Mouse (Mus musculus): ENCODE results near the gene Fam71f2. TPM values are rescaled to one million over a fixed set of nuclear protein-coding genes. Genes with fewer than 3 reads are reported as not detected.

Fam71f2 gene
- total and polyA plus RNA-seq, 3 experiments: 0.84 TPM; not detected in 2

DNA sequence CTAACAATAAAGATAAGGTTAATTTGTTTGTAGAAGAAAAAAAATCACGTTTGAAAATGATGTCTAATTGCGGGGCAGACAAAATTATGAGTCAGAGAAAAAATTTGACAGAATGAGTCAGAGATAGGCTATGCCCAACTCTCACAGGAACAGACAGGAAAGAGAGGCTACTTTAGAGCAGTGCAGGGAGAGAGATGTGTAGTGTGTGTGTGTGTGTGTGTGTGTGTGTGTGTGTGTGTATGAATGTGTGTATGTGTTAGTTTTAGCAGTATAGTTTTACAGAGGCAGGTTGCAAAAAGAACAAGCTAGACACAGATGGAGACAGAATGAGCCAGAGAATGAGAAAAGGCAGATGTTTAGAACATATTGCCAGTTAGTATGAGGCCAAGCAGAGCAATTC lies 19.7 kb downstream of the Fam71f2 start:
- Histone ChIP-seq H3K27ac (ENCODE audit: control insufficient read depth, low read depth, low read length) (no peak overlapping the region), H3K4me3 (ENCODE audit: control insufficient read depth in 1 of 2, insufficient read depth in 1 of 2, low read depth in 2 of 2, low read length in 2 of 2) (no peak overlapping the region), H3K27me3 (ENCODE audit: control insufficient read depth in 1 of 2, insufficient read depth in 2 of 2, low read length in 2 of 2) (peaks cover 4 to 5% of the 10 kb centered on the region in 2 experiments; a peak in 3 of 4 replicates), H3K4me1 (ENCODE audit: control insufficient read depth in 1 of 2, insufficient read depth in 2 of 2, low read length in 2 of 2) (no peaks in the 10 kb centered on the region), H3K79me2 (ENCODE audit: control insufficient read depth, insufficient read depth, low read length, poor library complexity) (no peaks in the 10 kb centered on the region), H3K36me3 (ENCODE audit: control insufficient read depth in 1 of 2, insufficient read depth in 2 of 2, low read length in 2 of 2) (no peaks in the 10 kb centered on the region), H3K9ac (ENCODE audit: control insufficient read depth, low read depth, low read length, poor library complexity, severe bottlenecking) (no peak overlapping the region), H3K9me3 (replicated peaks; ENCODE audit: insufficient read depth, low read length) (no peaks in the 10 kb centered on the region)
- DNase-seq (ENCODE audit: low read depth, low spot score): no peak
- no peak for TF ChIP-seq USF2 (IDR thresholded peaks at IDR 0.05; ENCODE audit: borderline replicate concordance in 1 of 2, insufficient read depth in 1 of 2, low read depth in 1 of 2, low read length in 2 of 2)
- TF ChIP-seq TBP (IDR thresholded peaks at IDR 0.05; ENCODE audit: low read depth, low read length): no peak
- TF ChIP-seq NRF1 (IDR thresholded peaks at IDR 0.05; ENCODE audit: insufficient read depth, low read depth, low read length, poor library complexity, severe bottlenecking): no peak
- no peak for TF ChIP-seq CHD1 (IDR thresholded peaks at IDR 0.05; ENCODE audit: low read depth, low read length)
- no peak for TF ChIP-seq RCOR1 (IDR thresholded peaks at IDR 0.05; ENCODE audit: low read depth, low read length)
- no peak for TF ChIP-seq MAX (IDR thresholded peaks at IDR 0.05; ENCODE audit: low read length)
- TF ChIP-seq ELF1 (IDR thresholded peaks at IDR 0.05; ENCODE audit: low read depth, low read length): no peak
- no peak for TF ChIP-seq USF1 (IDR thresholded peaks at IDR 0.05; ENCODE audit: low read depth, low read length)
- no peak for TF ChIP-seq UBTF (IDR thresholded peaks at IDR 0.05; ENCODE audit: borderline replicate concordance, insufficient read depth, low read depth, low read length)
- TF ChIP-seq POLR2AphosphoS2 (IDR thresholded peaks at IDR 0.05; ENCODE audit: low read length): no peak
- TF ChIP-seq MEF2A (IDR thresholded peaks at IDR 0.05; ENCODE audit: extremely low read depth, insufficient replicate concordance, low read depth, low read length, poor library complexity, severe bottlenecking): no peak
- TF ChIP-seq CTCF (IDR thresholded peaks at IDR 0.05 in 2 of 3, conservative IDR thresholded peaks at IDR 0.05 in 1 of 3; ENCODE audit: control insufficient read depth in 1 of 3, insufficient read depth in 1 of 3, low read depth in 2 of 3, low read length in 3 of 3, poor library complexity in 1 of 3, severe bottlenecking in 1 of 3): no peak
- no peak for TF ChIP-seq SIN3A (IDR thresholded peaks at IDR 0.05; ENCODE audit: low read length)
- TF ChIP-seq NELFE (IDR thresholded peaks at IDR 0.05; ENCODE audit: low read depth, low read length): no peak
- TF ChIP-seq POLR2AphosphoS5 (IDR thresholded peaks at IDR 0.05; ENCODE audit: borderline replicate concordance, low read depth, low read length): no peak
- no peak for TF ChIP-seq JUND (IDR thresholded peaks at IDR 0.05; ENCODE audit: low read depth, low read length)
- TF ChIP-seq ETS1 (IDR thresholded peaks at IDR 0.05; ENCODE audit: low read depth, low read length): no peak
- no peak for TF ChIP-seq RAD21 (IDR thresholded peaks at IDR 0.05; ENCODE audit: low read depth, low read length)

GRCm38 (mm10) chr6:29303251-29303650 lies 23.9 kb downstream of the Fam71f2 start:
- Histone ChIP-seq H3K4me1 (ENCODE audit: control insufficient read depth in 1 of 2, insufficient read depth in 2 of 2, low read length in 2 of 2) (no peaks in the 10 kb centered on the region), H3K36me3 (ENCODE audit: control insufficient read depth in 1 of 2, insufficient read depth in 2 of 2, low read length in 2 of 2) (no peaks in the 10 kb centered on the region), H3K9ac (ENCODE audit: control insufficient read depth, low read depth, low read length, poor library complexity, severe bottlenecking) (no peak overlapping the region), H3K79me2 (ENCODE audit: control insufficient read depth, insufficient read depth, low read length, poor library complexity) (no peaks in the 10 kb centered on the region), H3K27me3 (ENCODE audit: control insufficient read depth in 1 of 2, insufficient read depth in 2 of 2, low read length in 2 of 2) (peaks cover 4 to 5% of the 10 kb centered on the region in 2 experiments; a peak in 3 of 4 replicates), H3K9me3 (replicated peaks; ENCODE audit: insufficient read depth, low read length) (no peaks in the 10 kb centered on the region), H3K27ac (ENCODE audit: control insufficient read depth, low read depth, low read length) (no peak overlapping the region), H3K4me3 (ENCODE audit: control insufficient read depth in 1 of 2, insufficient read depth in 1 of 2, low read depth in 2 of 2, low read length in 2 of 2) (no peak overlapping the region)
- DNase-seq (ENCODE audit: low read depth, low spot score): no peak
- TF ChIP-seq ZNF384 (IDR thresholded peaks at IDR 0.05; ENCODE audit: low read depth, low read length) (no peak), ZC3H11A (IDR thresholded peaks at IDR 0.05; ENCODE audit: low read depth, low read length) (no peak), EP300 (IDR thresholded peaks at IDR 0.05; ENCODE audit: low read depth in 1 of 2, low read length in 2 of 2) (no peak), KAT2A (conservative IDR thresholded peaks at IDR 0.05; ENCODE audit: low read depth, low read length) (no peak), CTCF (IDR thresholded peaks at IDR 0.05 in 2 of 3, conservative IDR thresholded peaks at IDR 0.05 in 1 of 3; ENCODE audit: control insufficient read depth in 1 of 3, insufficient read depth in 1 of 3, low read depth in 2 of 3, low read length in 3 of 3, poor library complexity in 1 of 3, severe bottlenecking in 1 of 3) (no peak), ETS1 (IDR thresholded peaks at IDR 0.05; ENCODE audit: low read depth, low read length) (no peak), HCFC1 (IDR thresholded peaks at IDR 0.05; ENCODE audit: low read depth, low read length) (no peak), POLR2A (IDR thresholded peaks at IDR 0.05; ENCODE audit: control insufficient read depth in 1 of 2, insufficient read depth in 1 of 2, low read depth in 1 of 2, low read length in 2 of 2, poor library complexity in 1 of 2) (no peak)
